8 mouse cellular contexts compared by ENCODE assay signal in genomic region chr19:5460465-5460911, GRCm38 (mm10). TPM values are rescaled to one million over a fixed set of nuclear protein-coding genes. Genes with fewer than 3 reads are reported as not detected.
A peak's percentile ranks its signal among the peaks of the same experiment; 100 is the strongest.
DNase-seq lines count a peak whose midpoint lies in the region; ATAC-seq and TF ChIP-seq lines count a peak whose summit lies in the region.

Gene Fibp (plus strand): TSS chr19:5460615.

- under 1% methylated on average over 32 of the region's 32 CpGs for WGBS in embryonic facial prominence, embryonic 13.5 days
- WGBS in heart, adult 2 months, result under 1% methylated on average over 32 of the region's 32 CpGs
- WGBS in limb, embryonic 14.5 days, result under 1% methylated on average over 32 of the region's 32 CpGs
- WGBS in midbrain, postnatal 0 days, result under 1% methylated on average over 32 of the region's 32 CpGs

- peaks cover 7% of the 10 kb centered on the region; the same call in 1 of the 2 replicates for H3K27me3 ChIP-seq in embryonic facial prominence, embryonic 13.5 days
- H3K27me3 ChIP-seq in heart, adult 2 months (ENCODE audit: control insufficient read depth, insufficient read depth, low read length), result no peaks in the 10 kb centered on the region
- H3K27me3 ChIP-seq in limb, embryonic 14.5 days (ENCODE audit: control insufficient read depth, insufficient read depth, low read length), result no peaks in the 10 kb centered on the region
- no peaks in the 10 kb centered on the region for H3K27me3 ChIP-seq in midbrain, postnatal 0 days (ENCODE audit: insufficient read depth, low read length)

- peak; percentile 87 for TF ChIP-seq POLR2A in heart, adult 2 months (IDR thresholded peaks at IDR 0.05; ENCODE audit: insufficient read depth, low read depth, low read length)
- TF ChIP-seq POLR2A in limb, embryonic 14.5 days (IDR thresholded peaks at IDR 0.05; ENCODE audit: borderline replicate concordance, extremely low read depth, insufficient read depth, insufficient read length), result peak; percentile 92; the same call in 1 of the 2 replicates

- DNase-seq in 3134 (ENCODE audit: extremely low read depth, insufficient read length, low spot score), result peak; percentile 91
- DNase-seq in adrenal gland, postnatal 36 days, result peak; percentile 89 to 91
- DNase-seq in heart, adult 2 months, result peak; percentile 91 to 93
- peak; percentile 80 to 90 for DNase-seq in kidney, adult 8-10 months
- DNase-seq in limb, embryonic 14.5 days (ENCODE audit: low spot score), result peak; percentile 89
- DNase-seq in midbrain, postnatal 0 days (ENCODE audit: low spot score), result peak; percentile 95
- peak; percentile 69 to 85 for DNase-seq in spleen, postnatal 14 days (ENCODE audit: low spot score in 2 of 2)

- TF ChIP-seq CTCF in heart, adult 2 months (IDR thresholded peaks at IDR 0.05), result no peak
- TF ChIP-seq CTCF in midbrain, postnatal 0 days (IDR thresholded peaks at IDR 0.05), result no peak

- intact Hi-C loops in heart, adult 2 months (cut with DNase I), result loop anchor here (2.0 kb wide), 1 partner anchor 26 kb away; no protein-coding TSS in a partner anchor

- peak within 1 kb of the TSS; percentile 70 for H3K27ac ChIP-seq in embryonic facial prominence, embryonic 13.5 days
- H3K27ac ChIP-seq in heart, adult 2 months, result peak within 1 kb of the TSS; percentile 87
- no peak within 1 kb of the TSS for H3K27ac ChIP-seq in limb, embryonic 14.5 days (replicated peaks; ENCODE audit: low read depth, low read length)
- H3K27ac ChIP-seq in midbrain, postnatal 0 days (ENCODE audit: low read depth, low read length), result peak within 1 kb of the TSS; percentile 76

- H3K36me3 ChIP-seq in embryonic facial prominence, embryonic 13.5 days, result peaks cover 35% of the 10 kb centered on the region
- peaks cover 4% of the 10 kb centered on the region; the same call in 1 of the 2 replicates for H3K36me3 ChIP-seq in heart, adult 2 months (ENCODE audit: control insufficient read depth, insufficient read depth, low read length)
- peaks cover 38% of the 10 kb centered on the region for H3K36me3 ChIP-seq in limb, embryonic 14.5 days (ENCODE audit: control insufficient read depth, insufficient read depth, low read length)
- H3K36me3 ChIP-seq in midbrain, postnatal 0 days (ENCODE audit: insufficient read depth, low read length), result peaks cover 16% of the 10 kb centered on the region

- H3K79me2 ChIP-seq in heart, adult 2 months (replicated peaks; ENCODE audit: control insufficient read depth, insufficient read depth, low read length), result peaks cover 5% of the 10 kb centered on the region

- H3K9me3 ChIP-seq in embryonic facial prominence, embryonic 13.5 days, result no peaks in the 10 kb centered on the region
- H3K9me3 ChIP-seq in limb, embryonic 14.5 days (ENCODE audit: control insufficient read depth, low read length), result no peaks in the 10 kb centered on the region
- H3K9me3 ChIP-seq in midbrain, postnatal 0 days (ENCODE audit: low read length), result no peaks in the 10 kb centered on the region

- peaks cover 39% of the 10 kb centered on the region for H3K4me1 ChIP-seq in embryonic facial prominence, embryonic 13.5 days
- peaks cover 9% of the 10 kb centered on the region for H3K4me1 ChIP-seq in heart, adult 2 months (ENCODE audit: control insufficient read depth, insufficient read depth, low read length)
- H3K4me1 ChIP-seq in limb, embryonic 14.5 days (ENCODE audit: control insufficient read depth, insufficient read depth, low read length), result peaks cover 26% of the 10 kb centered on the region
- peaks cover 13% of the 10 kb centered on the region for H3K4me1 ChIP-seq in midbrain, postnatal 0 days (ENCODE audit: insufficient read depth, low read length)

- TF ChIP-seq EP300 in heart, adult 2 months (IDR thresholded peaks at IDR 0.05; ENCODE audit: insufficient read depth, low read depth, low read length), result 0 out of 2 replicates have a peak, but pooled peaks have one; percentile 51

- peak within 1 kb of the TSS; percentile 91 for H3K4me2 ChIP-seq in embryonic facial prominence, embryonic 13.5 days
- peak within 1 kb of the TSS; percentile 93 for H3K4me2 ChIP-seq in limb, embryonic 14.5 days (replicated peaks; ENCODE audit: low read depth, low read length, severe bottlenecking)
- peak within 1 kb of the TSS; percentile 94 for H3K4me2 ChIP-seq in midbrain, postnatal 0 days (ENCODE audit: low read depth, low read length, poor library complexity, severe bottlenecking)

- 0 out of 2 replicates have a peak, but pooled peaks have one; percentile 53 for ATAC-seq in embryonic facial prominence, embryonic 13.5 days (ENCODE audit: insufficient number of reproducible peaks, insufficient read depth, low FRiP score, low TSS enrichment, low read depth)
- peak; percentile 82 for ATAC-seq in limb, embryonic 14.5 days (ENCODE audit: low FRiP score, low read depth)
- ATAC-seq in midbrain, postnatal 0 days (ENCODE audit: low FRiP score), result peak; percentile 73

- peak within 1 kb of the TSS; percentile 79 for H3K9ac ChIP-seq in embryonic facial prominence, embryonic 13.5 days
- peak within 1 kb of the TSS; percentile 94 for H3K9ac ChIP-seq in heart, adult 2 months (ENCODE audit: low read depth, low read length)
- peak within 1 kb of the TSS; percentile 62 for H3K9ac ChIP-seq in limb, embryonic 14.5 days (ENCODE audit: low read depth, low read length, severe bottlenecking)
- H3K9ac ChIP-seq in midbrain, postnatal 0 days (replicated peaks; ENCODE audit: low read length, poor library complexity, severe bottlenecking), result peak within 1 kb of the TSS; percentile 77

- H3K4me3 ChIP-seq in embryonic facial prominence, embryonic 13.5 days, result peak within 1 kb of the TSS; percentile 68
- H3K4me3 ChIP-seq in heart, adult 2 months, result peak within 1 kb of the TSS; percentile 96
- peak within 1 kb of the TSS; percentile 75 for H3K4me3 ChIP-seq in limb, embryonic 14.5 days (replicated peaks; ENCODE audit: low read length)
- peak within 1 kb of the TSS; percentile 74 for H3K4me3 ChIP-seq in midbrain, postnatal 0 days (ENCODE audit: low read depth, low read length)

RNA-seq across cellular contexts. Expression of gene Fibp, which starts in this region (rescaled TPM):
- total RNA-seq in adrenal gland, postnatal 36 days (2021), result 10 to 100 TPM; 89.1 to 95.3 TPM
- polyA plus RNA-seq in embryonic facial prominence, embryonic 13.5 days (2015; fragmentation: Nextera tagmentation; extraction: Ambion mirVana), result 138 and 144 TPM in 2 replicates
- total RNA-seq in heart, adult 2 months (2021), result 10 to 100 TPM; 47.1 to 52.9 TPM
- 85.6 and 88.3 TPM in 2 replicates for polyA plus RNA-seq in heart, adult 2 months (2012; rRNA removed)
- 139 and 171 TPM in 2 replicates for polyA plus RNA-seq in limb, embryonic 14.5 days (2012; rRNA removed)
- 113 and 118 TPM in 2 replicates for polyA plus RNA-seq in limb, embryonic 14.5 days (2014; fragmentation: Nextera tagmentation; extraction: Ambion mirVana)
- total RNA-seq in midbrain, postnatal 0 days (2014; rRNA removed), result 91.4 and 122 TPM in 2 replicates
- 174 and 191 TPM in 2 replicates for polyA plus RNA-seq in midbrain, postnatal 0 days (2015; fragmentation: Nextera tagmentation; extraction: Ambion mirVana)
